Mouse (Mus musculus) forebrain, embryonic 15.5 days (tissue): ENCODE results near the gene Hnf4a. TPM values are rescaled to one million over a fixed set of nuclear protein-coding genes. Genes with fewer than 3 reads are reported as not detected.

Experiments
- ATAC-seq: fragments of 200-750 bp; cut with Nextera tagmentation; replicated peaks from 2 replicates; pipeline ENCODE4 v1.8.0; 2017; ENCODE audit warnings: mild to moderate bottlenecking, moderate TSS enrichment, moderate library complexity
- H3K27ac ChIP-seq: fragments of 300-500 bp; sonication (generic); replicated peaks from 2 replicates; pipeline ENCODE4 v1.5.1; 2015; ENCODE audit warnings: mild to moderate bottlenecking, inconsistent platforms
- H3K27me3 ChIP-seq: fragments of 300-500 bp; sonication (generic); 2 replicates; pipeline ENCODE4 v1.6.1; 2015; ENCODE audit warnings: inconsistent platforms
- H3K36me3 ChIP-seq: fragments of 300-500 bp; sonication (generic); 2 replicates; pipeline ENCODE4 v1.6.1; 2015; ENCODE audit warnings: mild to moderate bottlenecking, inconsistent platforms
- H3K4me1 ChIP-seq: fragments of 300-500 bp; sonication (generic); 2 replicates; pipeline ENCODE4 v1.6.1; 2015; ENCODE audit warnings: inconsistent platforms
- H3K4me2 ChIP-seq: fragments of 300-500 bp; sonication (generic); replicated peaks from 2 replicates; pipeline ENCODE4 v1.6.1; 2015; ENCODE audit warnings: mild to moderate bottlenecking, inconsistent platforms
- H3K4me3 ChIP-seq: fragments of 300-500 bp; sonication (generic); 2 replicates; pipeline ENCODE4 v1.5.1; 2015; ENCODE audit warnings: mild to moderate bottlenecking, inconsistent platforms
- H3K9ac ChIP-seq: fragments of 300-500 bp; sonication (generic); replicated peaks from 2 replicates; pipeline ENCODE4 v1.6.1; 2015; ENCODE audit warnings: mild to moderate bottlenecking, inconsistent platforms
- H3K9me3 ChIP-seq: fragments of 300-500 bp; sonication (generic); 2 replicates; pipeline ENCODE4 v1.6.1; 2016; ENCODE audit warnings: inconsistent platforms
- WGBS: fragments of 180-500 bp; shearing (Covaris S2); methylation state at CpG from one replicate; pipeline ENCODE4 v1.1.7; 2015; ENCODE audit warnings: mixed read lengths; 5-methylcytosine and 5-hydroxymethylcytosine counted together
- polyA plus RNA-seq: library from polyadenylated mRNA; unstranded; fragments of >200 nt; fragmentation: Nextera tagmentation; extraction: Ambion mirVana; gene quantifications from 2 replicates; pipeline ENCODE4 v1.2.1, GENCODE M21; 2015

Hnf4a gene
- polyA plus RNA-seq, 1 experiment from 2014 or later, result not detected

GRCm38 (mm10) chr2:163601712-163602100 is 95.1 kb downstream of the Hnf4a start:
- Histone ChIP-seq H3K4me1 (peaks cover 15% of the 10 kb centered on the region), H3K27ac (peak overlapping the region; percentile 90), H3K9me3 (no peaks in the 10 kb centered on the region), H3K4me2 (peak overlapping the region; percentile 94), H3K36me3 (no peaks in the 10 kb centered on the region), H3K4me3 (peak overlapping the region; percentile 98), H3K27me3 (no peaks in the 10 kb centered on the region), H3K9ac (peak overlapping the region; percentile 99)
- ATAC-seq, result no peak; the same call in 1 of the 2 replicates
- WGBS, result 77% methylated on average over 7 of the region's 7 CpGs

GRCm38 (mm10) chr2:163602101-163602971 is 95.7 kb downstream of the Hnf4a start, which contains the start of gene Ttpal:
Ttpal (plus strand) TSS chr2:163602314.
- WGBS, result 2% methylated on average over 55 of the region's 57 CpGs
- Histone ChIP-seq H3K27ac (peak within 1 kb of the TSS; percentile 90), H3K36me3 (no peaks in the 10 kb centered on the region)

GRCm38 (mm10) chr2:163606161-163606560 is 99.6 kb downstream of the Hnf4a start:
- H3K36me3 ChIP-seq, result peaks cover 4% of the 10 kb centered on the region
- no peak overlapping the region for H3K27ac ChIP-seq
- ATAC-seq, result no peak
- WGBS, result 86% methylated on average over 7 of the region's 7 CpGs
- peaks cover 15% of the 10 kb centered on the region for H3K4me1 ChIP-seq
- H3K27me3 ChIP-seq, result no peaks in the 10 kb centered on the region
- no peak overlapping the region for H3K4me2 ChIP-seq
- no peak overlapping the region for H3K9ac ChIP-seq
- H3K4me3 ChIP-seq, result no peak overlapping the region
- no peaks in the 10 kb centered on the region for H3K9me3 ChIP-seq

More at GRCm38 (mm10) chr2:163602101-163602971, 95.7 kb downstream of the Hnf4a start, which contains the start of gene Ttpal:
- Histone ChIP-seq H3K4me3 (peak within 1 kb of the TSS; percentile 98), H3K4me1 (peaks cover 15% of the 10 kb centered on the region), H3K9me3 (no peaks in the 10 kb centered on the region), H3K27me3 (no peaks in the 10 kb centered on the region), H3K9ac (peak within 1 kb of the TSS; percentile 99), H3K4me2 (peak within 1 kb of the TSS; percentile 94)
- peak; percentile 95 for ATAC-seq

- Histone ChIP-seq H3K9ac (no peak overlapping the region), H3K4me1 (peaks cover 7% of the 10 kb centered on the region), H3K27ac (no peak overlapping the region), H3K4me3 (no peak overlapping the region), H3K36me3 (peaks cover 10% of the 10 kb centered on the region), H3K27me3 (no peaks in the 10 kb centered on the region), H3K4me2 (no peak overlapping the region), H3K9me3 (no peaks in the 10 kb centered on the region)
- ATAC-seq, result no peak
- 86% methylated on average over 7 of the region's 7 CpGs for WGBS
Observed at GRCm38 (mm10) chr2:163608008-163608407, 101.4 kb downstream of the Hnf4a start.

- Histone ChIP-seq H3K9me3 (no peaks in the 10 kb centered on the region), H3K9ac (no peak overlapping the region), H3K27ac (no peak overlapping the region), H3K4me3 (no peak overlapping the region), H3K36me3 (peaks cover 21% of the 10 kb centered on the region), H3K4me2 (no peak overlapping the region), H3K27me3 (no peaks in the 10 kb centered on the region), H3K4me1 (no peaks in the 10 kb centered on the region)
- no peak for ATAC-seq
- WGBS, result 86% methylated on average over 12 of the region's 12 CpGs
Observed at GRCm38 (mm10) chr2:163609281-163609975, 102.8 kb downstream of the Hnf4a start.

GRCm38 (mm10) chr2:163611176-163611575 is 104.6 kb downstream of the Hnf4a start:
- 85% methylated on average over 9 of the region's 9 CpGs for WGBS
- Histone ChIP-seq H3K4me2 (no peak overlapping the region), H3K9ac (no peak overlapping the region), H3K4me1 (no peaks in the 10 kb centered on the region), H3K4me3 (no peak overlapping the region), H3K36me3 (peaks cover 39% of the 10 kb centered on the region), H3K9me3 (no peaks in the 10 kb centered on the region), H3K27ac (no peak overlapping the region), H3K27me3 (no peaks in the 10 kb centered on the region)
- no peak for ATAC-seq

GRCm38 (mm10) chr2:163613206-163613605 is 106.6 kb downstream of the Hnf4a start:
- Histone ChIP-seq H3K9ac (no peak overlapping the region), H3K27me3 (no peaks in the 10 kb centered on the region), H3K4me3 (no peak overlapping the region), H3K27ac (no peak overlapping the region), H3K4me1 (no peaks in the 10 kb centered on the region), H3K36me3 (peaks cover 50% of the 10 kb centered on the region), H3K9me3 (no peaks in the 10 kb centered on the region), H3K4me2 (no peak overlapping the region)
- 97% methylated on average over 5 of the region's 5 CpGs for WGBS
- ATAC-seq, result no peak

GRCm38 (mm10) chr2:163613990-163614389 is 107.4 kb downstream of the Hnf4a start:
- no peak for ATAC-seq
- Histone ChIP-seq H3K9me3 (no peaks in the 10 kb centered on the region), H3K27ac (no peak overlapping the region), H3K4me3 (no peak overlapping the region), H3K9ac (no peak overlapping the region), H3K36me3 (peaks cover 58% of the 10 kb centered on the region), H3K4me2 (no peak overlapping the region), H3K27me3 (no peaks in the 10 kb centered on the region), H3K4me1 (no peaks in the 10 kb centered on the region)
- 92% methylated on average over 4 of the region's 4 CpGs for WGBS

GRCm38 (mm10) chr2:163615401-163615800 is 108.8 kb downstream of the Hnf4a start:
- Histone ChIP-seq H3K9me3 (no peaks in the 10 kb centered on the region), H3K9ac (no peak overlapping the region), H3K4me3 (no peak overlapping the region), H3K4me2 (no peak overlapping the region), H3K36me3 (peaks cover 71% of the 10 kb centered on the region), H3K4me1 (no peaks in the 10 kb centered on the region), H3K27ac (no peak overlapping the region), H3K27me3 (no peaks in the 10 kb centered on the region)
- WGBS, result 92% methylated on average over 9 of the region's 9 CpGs
- ATAC-seq, result no peak

GRCm38 (mm10) chr2:163615906-163616651 is 109.5 kb downstream of the Hnf4a start:
- no peak overlapping the region for H3K4me2 ChIP-seq
- WGBS, result 90% methylated on average over 4 of the region's 4 CpGs
- no peak for ATAC-seq
- H3K4me1 ChIP-seq, result no peaks in the 10 kb centered on the region
- H3K4me3 ChIP-seq, result no peak overlapping the region
- H3K9ac ChIP-seq, result no peak overlapping the region
- no peak overlapping the region for H3K27ac ChIP-seq
- H3K27me3 ChIP-seq, result no peaks in the 10 kb centered on the region
- peaks cover 77% of the 10 kb centered on the region for H3K36me3 ChIP-seq
- H3K9me3 ChIP-seq, result no peaks in the 10 kb centered on the region

GRCm38 (mm10) chr2:163616652-163617227 is 110.1 kb downstream of the Hnf4a start:
- peaks cover 81% of the 10 kb centered on the region for H3K36me3 ChIP-seq
- no peak overlapping the region for H3K9ac ChIP-seq
- H3K4me2 ChIP-seq, result no peak overlapping the region
- H3K9me3 ChIP-seq, result no peaks in the 10 kb centered on the region
- H3K4me1 ChIP-seq, result no peaks in the 10 kb centered on the region
- no peak overlapping the region for H3K27ac ChIP-seq
- no peak for ATAC-seq
- 84% methylated on average over 3 of the region's 3 CpGs for WGBS
- H3K4me3 ChIP-seq, result no peak overlapping the region
- H3K27me3 ChIP-seq, result no peaks in the 10 kb centered on the region
